Mouse (Mus musculus): Measurements from ENCODE around the gene Lsg1.

DNA sequence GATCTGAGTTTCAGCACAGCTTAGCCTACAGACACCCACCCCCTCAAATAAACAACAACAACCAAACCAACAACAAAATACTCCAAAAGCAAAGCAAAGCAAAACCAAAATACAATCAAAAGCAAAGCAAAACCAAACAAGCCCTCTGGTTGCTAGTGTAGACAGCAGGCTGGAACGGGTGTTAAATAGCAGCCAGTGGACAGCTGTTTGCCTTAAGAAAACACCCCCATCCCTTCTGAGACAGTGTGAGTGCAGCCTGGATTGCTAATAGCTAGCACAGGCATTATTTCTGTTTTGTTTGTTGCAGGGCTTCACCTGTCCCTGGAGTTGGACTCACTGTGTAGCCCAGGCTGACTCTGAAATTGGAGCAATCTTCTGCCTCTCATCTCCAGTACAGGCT, 54.5 kb downstream of the Lsg1 start:
- TF ChIP-seq POLR2A (IDR thresholded peaks at IDR 0.05; ENCODE audit: borderline replicate concordance, low read depth, low read length) (no peak), CTCF (IDR thresholded peaks at IDR 0.05; ENCODE audit: low read depth, low read length) (no peak)

All from bone marrow macrophage, adult 2 months (primary cell).